Mouse (Mus musculus) granulocyte monocyte progenitor cell, adult 5-6 weeks (primary cell): Measurements from ENCODE around the gene Slc39a8. TPM values are rescaled to one million over a fixed set of nuclear protein-coding genes. Genes with fewer than 3 reads are reported as not detected.
A peak's percentile ranks its signal among the peaks of the same experiment; 100 is the strongest.

Experiments used
- ATAC-seq: replicated peaks from 2 replicates; pipeline ENCODE4 v1.8.0; 2016; ENCODE audit warnings: mild to moderate bottlenecking, moderate TSS enrichment, inconsistent platforms; ENCODE audit not compliant: poor library complexity, severe bottlenecking
- total RNA-seq, 2 experiments: library from RNA; stranded (forward) in 1 of 2; stranded (reverse) in 1 of 2; fragments of 200-712, 200-1000 nt in 1 of 2; fragments of >200 nt in 1 of 2; fragmentation: Nextera tagmentation in 1 of 2; gene quantifications; 2 replicates each; pipeline ENCODE4 v1.2.3; 2014 to 2017

Slc39a8 gene
- total RNA-seq (2014; fragmentation: Nextera tagmentation) (5.8 and 10.4 TPM in 2 replicates), total RNA-seq (2017) (11.3 and 15.0 TPM in 2 replicates)

GRCm38 (mm10) chr3:135825016-135825753 lies at the start of gene Slc39a8:
TSS of gene Slc39a8 (plus strand) at chr3:135825279.
- peak; percentile 85 for ATAC-seq

- no peak for ATAC-seq
These were observed 40.0 kb upstream of the Slc39a8 start for GRCm38 (mm10) chr3:135785065-135785464.

- no peak for ATAC-seq
These were observed 29.0 kb upstream of the Slc39a8 start for GRCm38 (mm10) chr3:135796117-135796516.

- no peak for ATAC-seq
These were observed 26.8 kb upstream of the Slc39a8 start for GRCm38 (mm10) chr3:135798241-135798640.

GRCm38 (mm10) chr3:135798665-135799064 lies 26.4 kb upstream of the Slc39a8 start:
- ATAC-seq = no peak

DNA sequence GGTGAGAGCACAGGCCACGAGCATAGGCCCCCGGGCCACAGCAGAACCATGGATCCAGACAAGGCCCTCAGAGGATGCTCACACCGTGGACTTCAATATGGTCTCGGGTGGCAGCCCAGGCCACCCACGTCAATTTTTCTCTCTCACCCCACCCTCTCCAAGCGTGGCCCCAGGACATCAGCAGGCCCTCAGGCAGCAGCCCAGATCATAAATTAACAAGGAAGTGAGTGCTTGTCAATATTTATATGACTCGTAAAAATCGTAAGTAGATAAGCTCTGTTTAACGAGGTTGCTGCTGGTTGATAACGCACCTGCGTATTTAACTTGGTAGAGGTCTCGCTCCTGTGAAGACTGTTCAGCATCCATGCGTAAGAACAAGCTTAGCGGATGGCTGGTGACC lies 10.4 kb upstream of the Slc39a8 start:
- ATAC-seq = no peak

DNA sequence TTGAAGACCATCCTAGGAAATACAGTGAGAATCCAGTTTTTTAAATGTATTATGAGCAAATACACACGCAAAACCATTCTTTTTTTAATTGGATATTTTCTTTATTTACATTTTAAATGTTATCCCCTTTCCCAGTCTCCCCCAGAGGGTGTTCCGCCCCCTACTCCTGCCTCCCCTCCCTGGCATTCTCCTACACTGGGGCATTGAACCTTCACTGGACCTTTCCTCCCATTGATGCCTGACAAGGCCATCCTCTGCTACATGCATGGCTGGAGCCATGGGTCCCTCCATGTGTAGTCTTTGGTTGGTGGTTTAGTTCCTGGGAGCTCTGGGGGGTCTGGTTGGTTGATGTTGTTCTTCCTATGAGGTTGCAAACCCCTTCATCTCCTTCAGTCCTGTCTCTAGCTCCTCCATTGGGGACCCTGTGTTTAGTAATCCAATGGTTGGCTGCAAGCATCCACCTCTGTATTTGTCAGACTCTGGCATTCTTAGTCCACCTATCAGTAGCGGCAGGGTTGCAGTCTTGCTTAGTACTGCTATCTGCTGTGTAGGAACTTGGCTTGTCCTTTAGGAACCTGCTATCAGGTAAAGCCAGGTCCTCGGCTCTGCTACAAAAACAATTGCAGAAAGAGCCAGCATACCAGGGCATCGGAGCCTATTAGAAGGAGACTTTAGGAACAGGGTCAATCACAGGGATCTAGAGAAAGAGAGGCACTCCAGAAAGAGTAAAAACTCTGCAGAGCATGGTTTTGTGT lies 8.9 kb upstream of the Slc39a8 start:
- no peak for ATAC-seq

DNA sequence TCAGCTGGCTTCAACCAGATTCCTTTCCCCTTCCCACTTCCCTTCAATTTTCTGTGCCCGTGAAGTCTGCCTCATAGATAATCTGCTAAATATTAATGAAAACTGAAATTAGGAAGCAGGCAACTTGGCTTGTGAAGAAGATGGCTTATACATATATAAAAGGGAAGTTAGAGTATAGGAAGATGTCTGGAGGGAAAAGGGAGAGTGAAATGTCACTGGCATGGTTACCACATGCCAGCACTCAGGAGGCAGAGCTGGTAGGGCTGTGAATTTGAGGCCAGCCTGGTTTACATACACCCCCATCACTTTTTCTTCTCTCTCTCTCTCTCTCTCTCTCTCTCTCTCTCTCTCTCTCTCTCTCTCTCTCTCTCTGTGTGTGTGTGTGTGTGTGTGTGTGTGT lies 8.0 kb upstream of the Slc39a8 start:
- ATAC-seq = peak; percentile 99

DNA sequence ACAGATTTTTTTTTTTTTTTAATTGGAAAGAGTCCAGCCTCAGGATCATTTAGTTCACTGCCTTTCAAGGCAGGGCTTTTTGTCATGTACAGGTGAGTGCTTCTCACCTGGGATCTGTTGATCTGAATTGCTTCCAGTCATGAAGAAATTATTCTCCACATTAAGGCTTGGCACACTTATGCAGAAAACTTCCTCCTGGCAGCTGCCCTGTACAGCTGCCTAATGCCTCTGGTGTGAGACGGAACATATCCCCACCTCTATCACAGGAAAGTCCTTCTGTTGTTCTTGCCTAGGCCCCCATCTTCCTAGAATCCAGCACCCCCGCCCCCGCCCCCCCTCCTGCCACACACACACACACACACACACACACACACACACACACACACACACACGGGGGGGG lies 643 bp upstream of the Slc39a8 start:
- ATAC-seq = no peak

- ATAC-seq = peak; percentile 72
These were observed 940 bp downstream of the Slc39a8 start for GRCm38 (mm10) chr3:135825754-135826683.

DNA sequence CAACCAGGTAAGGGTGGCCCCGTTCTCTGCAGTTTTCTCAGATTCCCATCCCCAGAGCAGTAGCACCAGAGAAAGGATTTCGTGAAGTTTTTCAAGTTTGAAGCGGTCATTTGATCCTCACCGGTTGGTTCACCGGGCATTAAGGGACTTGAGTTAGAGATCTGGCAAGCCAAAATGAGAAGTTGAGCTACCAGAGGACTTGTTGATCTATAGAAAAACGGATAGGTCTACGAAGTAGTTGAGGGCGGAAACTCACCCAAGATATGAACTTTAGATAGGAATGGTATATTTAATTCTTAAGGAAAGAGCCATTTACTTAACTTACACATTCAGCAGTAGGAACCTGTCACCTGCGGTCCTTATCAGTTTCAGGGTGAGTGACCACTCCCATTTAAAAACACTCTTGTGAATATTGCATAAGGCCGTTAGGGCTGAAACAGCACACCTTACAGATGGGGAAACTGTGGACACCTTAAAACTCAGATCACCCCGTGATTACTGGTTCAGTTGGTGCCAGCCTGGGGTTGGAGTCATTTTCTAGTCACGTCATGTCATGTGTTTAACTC lies 1.7 kb downstream of the Slc39a8 start:
- ATAC-seq = no peak

DNA sequence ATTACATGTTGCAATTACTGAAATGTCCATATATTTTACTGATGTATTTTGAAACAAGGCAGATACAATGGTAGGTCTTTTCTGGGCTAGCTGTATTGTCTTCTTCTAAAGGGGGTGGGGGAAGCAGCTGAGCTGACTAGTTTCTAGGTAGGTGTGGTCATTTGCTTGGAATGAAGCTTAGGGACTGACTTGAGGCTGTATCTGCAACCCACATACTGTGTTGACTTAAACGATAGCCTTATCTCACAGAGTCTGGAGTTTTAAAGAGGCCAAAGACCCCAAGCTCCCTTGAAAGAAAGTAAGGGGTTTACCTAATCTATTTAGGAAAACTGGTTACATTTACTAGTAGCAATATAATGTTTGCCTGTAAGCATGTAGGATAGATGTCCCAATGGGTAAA lies 2.9 kb downstream of the Slc39a8 start:
- no peak for ATAC-seq

- no peak for ATAC-seq
These were observed 7.4 kb downstream of the Slc39a8 start for GRCm38 (mm10) chr3:135832496-135832895.

- ATAC-seq = no peak
These were observed 7.8 kb downstream of the Slc39a8 start for GRCm38 (mm10) chr3:135832907-135833306.

GRCm38 (mm10) chr3:135834988-135835387 lies 9.9 kb downstream of the Slc39a8 start:
- ATAC-seq = no peak

DNA sequence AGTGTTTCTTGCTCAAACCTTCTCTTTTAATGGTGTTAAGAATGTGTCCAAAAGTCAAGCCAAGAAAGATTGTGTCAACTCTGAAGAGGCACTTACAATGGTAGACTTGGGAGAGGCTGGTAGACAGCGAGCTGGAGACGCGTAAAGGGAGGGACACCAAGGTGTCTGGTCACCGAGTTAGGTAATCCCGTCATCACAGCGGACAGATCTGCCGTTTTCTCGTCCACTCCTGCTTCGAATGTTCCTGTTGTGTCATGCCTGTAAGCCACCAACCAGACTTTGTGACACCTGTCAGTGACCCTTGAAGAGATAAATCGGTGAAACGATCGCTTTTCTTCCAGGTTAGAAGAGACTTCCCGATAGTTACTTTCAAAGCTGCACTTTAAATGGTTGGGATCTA lies 14.5 kb downstream of the Slc39a8 start:
- ATAC-seq = no peak

GRCm38 (mm10) chr3:135840185-135840584 lies 15.1 kb downstream of the Slc39a8 start:
- no peak for ATAC-seq

DNA sequence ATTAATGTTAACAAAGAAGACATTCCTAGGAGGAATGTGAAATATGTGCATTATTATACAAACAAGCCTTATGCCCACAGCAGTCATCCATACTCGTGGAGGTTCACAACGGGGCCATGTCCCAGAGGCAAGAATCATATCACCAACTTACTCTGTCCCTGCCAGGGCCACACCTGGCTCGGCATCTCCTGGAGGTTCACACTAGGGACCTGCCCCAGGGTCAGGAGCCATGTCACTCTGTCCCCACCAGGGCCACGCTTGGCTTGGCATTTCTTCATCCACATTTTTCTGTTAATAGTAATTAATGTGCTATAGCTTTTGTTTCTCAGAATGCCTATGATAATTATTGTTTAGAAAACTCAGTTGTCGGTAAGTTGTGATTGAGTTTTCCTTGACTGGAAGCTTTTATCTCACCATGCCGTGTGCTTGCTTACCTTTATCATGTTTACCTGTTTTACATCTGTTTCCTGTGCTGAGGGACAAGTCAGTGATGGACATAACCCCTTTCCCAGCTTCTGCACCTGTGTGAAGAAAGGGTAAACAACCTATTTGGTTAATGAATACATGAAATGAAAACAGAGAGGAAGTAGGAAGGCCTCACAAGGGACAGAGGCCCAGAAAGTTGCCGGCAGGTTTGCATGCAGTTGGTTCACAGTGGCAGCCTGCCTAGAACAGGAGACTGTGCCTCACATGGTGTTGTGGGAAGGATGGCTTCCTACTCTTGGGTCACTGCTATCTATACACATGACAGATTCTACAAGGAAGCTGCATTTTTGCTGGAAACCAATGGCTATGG lies 16.8 kb downstream of the Slc39a8 start:
- ATAC-seq = no peak

- no peak for ATAC-seq
These were observed 18.1 kb downstream of the Slc39a8 start for GRCm38 (mm10) chr3:135843181-135843580.
